Mouse (Mus musculus): Measurements from ENCODE around the gene Cadm4.

GRCm38 (mm10) chr7:24435305-24435704 lies 46.5 kb upstream of the Cadm4 start:
- TF ChIP-seq EP300 (IDR thresholded peaks at IDR 0.05; ENCODE audit: insufficient read depth, low read depth, low read length) (no peak), CTCF (IDR thresholded peaks at IDR 0.05) (no peak)

All from heart, adult 2 months (tissue).